Mouse (Mus musculus) midbrain, embryonic 12.5 days (tissue): Measurements from ENCODE around the gene Kansl3. TPM values are rescaled to one million over a fixed set of nuclear protein-coding genes. Genes with fewer than 3 reads are reported as not detected.

Experiments
- ATAC-seq: fragments of 200-750 bp; cut with Nextera tagmentation; 2 replicates; pipeline ENCODE4 v1.8.0; 2017; ENCODE audit warnings: low read depth, moderate TSS enrichment, moderate library complexity; ENCODE audit not compliant: low FRiP score
- H3K27ac ChIP-seq: fragments of 300-500 bp; sonication (generic); replicated peaks from 2 replicates; pipeline ENCODE4 v1.5.1; 2016; ENCODE audit warnings: mild to moderate bottlenecking
- H3K27me3 ChIP-seq: fragments of 300-500 bp; sonication (generic); 2 replicates; pipeline ENCODE4 v1.6.1; 2016; ENCODE audit warnings: mild to moderate bottlenecking
- H3K36me3 ChIP-seq: fragments of 300-500 bp; sonication (generic); 2 replicates; pipeline ENCODE4 v1.6.1; 2016
- H3K4me1 ChIP-seq: fragments of 300-500 bp; sonication (generic); 2 replicates; pipeline ENCODE4 v1.6.1; 2016
- H3K4me2 ChIP-seq: fragments of 300-500 bp; sonication (generic); replicated peaks from 2 replicates; pipeline ENCODE4 v1.6.1; 2016; ENCODE audit warnings: mild to moderate bottlenecking, moderate library complexity
- H3K4me3 ChIP-seq: fragments of 300-500 bp; sonication (generic); 2 replicates; pipeline ENCODE4 v1.5.1; 2016; ENCODE audit warnings: mild to moderate bottlenecking
- H3K9ac ChIP-seq: fragments of 300-500 bp; sonication (generic); replicated peaks from 2 replicates; pipeline ENCODE4 v1.6.1; 2016; ENCODE audit warnings: mild to moderate bottlenecking, moderate library complexity
- H3K9me3 ChIP-seq: fragments of 300-500 bp; sonication (generic); 2 replicates; pipeline ENCODE4 v1.6.1; 2016; ENCODE audit warnings: mild to moderate bottlenecking
- WGBS: fragments of 180-500 bp; shearing (Covaris S2); methylation state at CpG from one replicate; pipeline ENCODE4 v1.1.7; 2016; 5-methylcytosine and 5-hydroxymethylcytosine counted together
- microRNA-seq: library from miRNA; unstranded; fragments of <30 nt; microRNA quantifications from one replicate; pipeline ENCODE4, GENCODE M21; 2017
- polyA plus RNA-seq: library from polyadenylated mRNA; unstranded; fragments of >200 nt; fragmentation: Nextera tagmentation; extraction: Ambion mirVana; gene quantifications from 2 replicates; pipeline ENCODE4 v1.2.1, GENCODE M21; 2016

Kansl3 gene
- polyA plus RNA-seq, 1 experiment from 2014 or later, result 49.6 TPM

DNA sequence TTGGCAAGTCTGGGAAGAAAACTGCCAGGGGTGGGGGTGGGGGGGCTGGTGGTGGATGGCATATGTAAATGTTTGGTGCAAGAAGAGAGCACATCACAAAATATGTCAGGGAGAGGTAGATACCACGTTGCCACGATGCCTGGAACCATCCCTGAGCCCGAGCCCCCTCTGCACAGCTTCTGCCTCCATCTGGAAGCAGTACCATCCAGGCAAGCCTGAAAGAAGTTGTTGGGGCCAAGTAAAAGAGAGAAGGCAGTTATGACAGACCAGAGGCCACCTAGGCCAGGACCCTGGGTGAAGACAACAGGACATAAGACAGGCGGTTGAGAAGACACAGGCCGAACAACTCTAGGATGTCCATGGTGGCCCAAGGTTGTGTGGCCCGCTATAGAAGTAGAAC, 68.5 kb downstream of the Kansl3 start:
- Histone ChIP-seq H3K27ac (no peak overlapping the region), H3K9ac (no peak overlapping the region; the same call in 1 of the 2 replicates), H3K9me3 (no peaks in the 10 kb centered on the region), H3K36me3 (no peaks in the 10 kb centered on the region), H3K27me3 (peaks cover 54% of the 10 kb centered on the region), H3K4me3 (no peak overlapping the region), H3K4me2 (no peak overlapping the region), H3K4me1 (peaks cover 5% of the 10 kb centered on the region; the same call in 1 of the 2 replicates)
- 91% methylated on average over 6 of the region's 6 CpGs for WGBS
- ATAC-seq, result no peak

DNA sequence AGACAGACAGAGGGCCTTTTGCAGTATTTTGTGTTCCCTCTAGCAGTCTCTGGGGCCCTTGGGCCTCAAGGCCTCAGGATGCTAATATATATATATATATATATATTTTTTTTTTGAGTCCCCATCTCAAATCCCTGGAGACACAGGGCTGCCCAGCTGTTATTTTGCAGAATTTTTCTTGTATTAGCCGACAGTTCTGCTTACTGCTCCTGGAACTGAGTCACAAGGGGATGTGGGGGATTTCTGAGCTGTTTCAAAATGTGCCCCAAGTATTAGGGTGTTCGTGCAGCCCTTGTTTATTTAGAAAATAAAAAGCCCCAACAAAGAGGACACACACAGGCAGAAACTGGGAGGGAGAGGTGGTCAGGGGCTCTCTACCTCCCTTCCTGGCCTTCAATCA, 69.3 kb downstream of the Kansl3 start:
- Histone ChIP-seq H3K4me3 (no peak overlapping the region), H3K9ac (no peak overlapping the region), H3K36me3 (no peaks in the 10 kb centered on the region), H3K27ac (no peak overlapping the region), H3K9me3 (no peaks in the 10 kb centered on the region), H3K4me2 (no peak overlapping the region), H3K4me1 (peaks cover 5% of the 10 kb centered on the region; the same call in 1 of the 2 replicates), H3K27me3 (peaks cover 50% of the 10 kb centered on the region)
- ATAC-seq, result no peak
- 78% methylated on average over 2 of the region's 2 CpGs for WGBS

- H3K36me3 ChIP-seq, result no peaks in the 10 kb centered on the region
- WGBS, result 29% methylated on average over 13 of the region's 13 CpGs
- peaks cover 5% of the 10 kb centered on the region; the same call in 1 of the 2 replicates for H3K4me1 ChIP-seq
- no peak for ATAC-seq
- no peak overlapping the region for H3K4me2 ChIP-seq
- H3K4me3 ChIP-seq, result no peak overlapping the region
- H3K27me3 ChIP-seq, result peaks cover 45% of the 10 kb centered on the region
- H3K9me3 ChIP-seq, result no peaks in the 10 kb centered on the region
- no peak overlapping the region for H3K27ac ChIP-seq
- no peak overlapping the region for H3K9ac ChIP-seq
These were observed 69.9 kb downstream of the Kansl3 start for GRCm38 (mm10) chr1:36299126-36299525.

DNA sequence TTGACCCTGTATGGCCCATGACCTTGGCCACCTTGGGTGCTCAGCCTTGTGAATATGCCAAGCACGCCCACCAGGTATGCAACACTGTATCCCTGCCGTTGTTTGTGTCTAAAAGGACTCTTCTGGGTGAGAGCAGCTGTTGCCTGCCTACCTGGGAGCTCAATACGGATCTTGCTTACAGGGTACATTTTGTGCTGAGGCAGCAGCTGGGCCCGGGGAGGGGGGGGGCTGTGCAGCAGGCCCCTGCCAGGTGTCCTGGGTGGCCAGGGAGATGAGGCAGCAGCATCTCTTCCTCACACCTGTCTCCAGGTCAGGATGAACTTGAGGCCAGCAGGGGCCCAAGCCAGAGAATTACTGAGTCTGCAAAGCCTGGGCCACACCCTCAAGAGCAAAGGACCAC, 70.9 kb downstream of the Kansl3 start:
- H3K27me3 ChIP-seq, result peaks cover 39% of the 10 kb centered on the region
- H3K27ac ChIP-seq, result no peak overlapping the region
- no peaks in the 10 kb centered on the region for H3K9me3 ChIP-seq
- H3K4me3 ChIP-seq, result no peak overlapping the region
- ATAC-seq, result no peak
- no peaks in the 10 kb centered on the region for H3K36me3 ChIP-seq
- WGBS, result 77% methylated on average over 4 of the region's 4 CpGs
- no peak overlapping the region for H3K9ac ChIP-seq
- peaks cover 3% of the 10 kb centered on the region; the same call in 1 of the 2 replicates for H3K4me1 ChIP-seq
- H3K4me2 ChIP-seq, result no peak overlapping the region

DNA sequence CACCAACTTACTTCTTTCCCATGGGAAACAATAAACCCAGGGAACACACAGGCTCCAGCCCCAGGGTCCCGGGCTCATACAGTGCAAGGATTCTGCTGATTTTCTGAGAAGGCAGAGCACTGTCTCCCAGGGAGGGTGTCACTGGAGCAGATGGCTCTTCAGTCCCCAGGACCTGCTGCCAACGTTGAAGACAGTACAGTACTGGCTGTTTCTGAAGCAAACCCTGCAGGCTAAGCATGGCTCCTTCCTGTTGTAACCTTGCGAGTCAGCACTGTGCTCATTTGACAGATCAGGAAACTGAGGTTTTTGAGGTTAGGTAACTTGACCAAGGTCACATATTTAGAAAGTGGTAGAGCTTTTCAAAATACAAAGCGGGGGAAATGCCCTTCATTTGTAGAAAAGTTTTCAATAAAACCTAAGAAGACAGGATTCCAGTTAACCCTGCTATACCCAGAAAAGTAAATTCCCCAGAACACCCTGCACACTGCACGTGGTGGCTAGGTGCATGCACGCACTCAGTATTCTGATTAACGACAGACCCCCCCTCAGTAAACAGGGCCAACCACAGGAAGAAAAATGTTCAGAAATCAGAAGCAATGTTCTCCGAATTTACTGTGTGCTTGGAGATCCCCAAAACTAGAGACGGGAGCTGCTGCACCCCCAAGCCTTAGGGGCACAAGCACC, 72.4 kb downstream of the Kansl3 start:
- Histone ChIP-seq H3K9ac (no peak overlapping the region), H3K36me3 (no peaks in the 10 kb centered on the region)
- no peak for ATAC-seq

GRCm38 (mm10) chr1:36294402-36294801, 74.6 kb downstream of the Kansl3 start:
- 89% methylated on average over 3 of the region's 3 CpGs for WGBS
- no peaks in the 10 kb centered on the region for H3K4me1 ChIP-seq
- H3K9ac ChIP-seq, result no peak overlapping the region
- H3K4me2 ChIP-seq, result no peak overlapping the region
- H3K4me3 ChIP-seq, result no peak overlapping the region
- ATAC-seq, result no peak
- H3K27ac ChIP-seq, result no peak overlapping the region
- no peaks in the 10 kb centered on the region for H3K36me3 ChIP-seq
- H3K9me3 ChIP-seq, result no peaks in the 10 kb centered on the region
- H3K27me3 ChIP-seq, result peaks cover 16% of the 10 kb centered on the region; the same call in 1 of the 2 replicates

More for the DNA sequence above, 72.4 kb downstream of the Kansl3 start:
- H3K9me3 ChIP-seq, result no peaks in the 10 kb centered on the region
- H3K27ac ChIP-seq, result no peak overlapping the region
- H3K4me1 ChIP-seq, result no peaks in the 10 kb centered on the region
- H3K4me3 ChIP-seq, result no peak overlapping the region
- H3K27me3 ChIP-seq, result peaks cover 29% of the 10 kb centered on the region
- WGBS, result 77% methylated on average over 9 of the region's 9 CpGs
- no peak overlapping the region for H3K4me2 ChIP-seq

- Histone ChIP-seq H3K4me1 (no peaks in the 10 kb centered on the region), H3K27me3 (peaks cover 16% of the 10 kb centered on the region; the same call in 1 of the 2 replicates), H3K9me3 (no peaks in the 10 kb centered on the region), H3K4me3 (no peak overlapping the region), H3K4me2 (no peak overlapping the region), H3K27ac (no peak overlapping the region), H3K36me3 (no peaks in the 10 kb centered on the region), H3K9ac (no peak overlapping the region)
- WGBS, result 91% methylated on average over 8 of the region's 8 CpGs
- no peak for ATAC-seq
These were observed 75.5 kb downstream of the Kansl3 start for GRCm38 (mm10) chr1:36293470-36293869.

Small RNAs within 50 kb of the gene (microRNA-seq; reads per million reads assigned to microRNA genes)
- 0.93 reads per million for gene Mir6898

Other genes starting within 250 kb of the Kansl3 start
- gene Uggt1, start 124.5 kb downstream of the Kansl3 start, polyA plus RNA-seq, result 63.4 and 64.1 TPM in 2 replicates
- 0.31 and 0.43 TPM in 2 replicates for gene Neurl3, start 94.5 kb downstream of the Kansl3 start, polyA plus RNA-seq
- gene Arid5a, start 61.4 kb downstream of the Kansl3 start, polyA plus RNA-seq, result 2.9 and 3.1 TPM in 2 replicates
- 2.3 and 3.1 TPM in 2 replicates for gene Fer1l5, start 3.1 kb upstream of the Kansl3 start, polyA plus RNA-seq
- gene Lman2l, start 76.1 kb upstream of the Kansl3 start, polyA plus RNA-seq, result 73.8 and 74.5 TPM in 2 replicates
- gene Cnnm4, start 102.4 kb upstream of the Kansl3 start, polyA plus RNA-seq, result 10.2 and 10.5 TPM in 2 replicates
- gene Cnnm3, start 142.7 kb upstream of the Kansl3 start, polyA plus RNA-seq, result 3.8 and 4.6 TPM in 2 replicates
- 19.8 and 21.1 TPM in 2 replicates for gene Ankrd23, start 167.7 kb upstream of the Kansl3 start, polyA plus RNA-seq
- 0.55 TPM in 1 of 2 replicates, not detected in the other for gene Gm42417, start 170.2 kb upstream of the Kansl3 start, polyA plus RNA-seq
- 19.6 and 19.8 TPM in 2 replicates for gene Ankrd39, start 178.3 kb upstream of the Kansl3 start, polyA plus RNA-seq
- 35.2 and 37.6 TPM in 2 replicates for gene Sema4c, start 189.2 kb upstream of the Kansl3 start, polyA plus RNA-seq